ENCODE assay signal across 11 mouse cellular contexts in the genomic region with DNA sequence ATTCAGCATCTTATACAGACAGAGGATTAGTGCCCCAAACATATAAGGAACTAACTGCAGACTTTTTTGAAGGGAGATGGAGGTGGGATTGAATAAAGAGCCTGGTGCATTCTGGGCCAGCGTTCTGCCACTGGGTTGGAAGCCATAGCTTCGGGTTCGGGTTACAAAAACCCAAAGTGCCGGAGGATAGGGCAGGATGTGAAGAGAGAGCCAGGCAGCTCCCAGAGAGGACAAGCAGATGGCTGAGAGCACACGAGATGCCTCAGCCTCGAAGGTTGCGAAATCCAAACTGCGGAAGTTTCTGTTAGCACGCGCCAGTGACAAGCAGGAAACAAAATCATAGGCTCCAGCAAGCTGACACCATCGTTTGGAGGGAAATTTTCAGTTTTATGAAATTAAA. TPM values are rescaled to one million over a fixed set of nuclear protein-coding genes. Genes with fewer than 3 reads are reported as not detected.
A peak's percentile ranks its signal among the peaks of the same experiment; 100 is the strongest.
DNase-seq lines count a peak whose midpoint lies in the region; ATAC-seq and TF ChIP-seq lines count a peak whose summit lies in the region.
"Had no signal": no experiment of that assay in that cellular context is flagged by ENCODE, and none has a peak within 500 bp of the region (broad histone marks: within the 10 kb centered on the region; RNA-seq: fewer than 3 reads in every experiment).

No protein-coding gene starts in this region.

- ATAC-seq in liver, embryonic 11.5 days (replicated peaks; ENCODE audit: low FRiP score) = no peak
- no peak for ATAC-seq in embryonic facial prominence, embryonic 14.5 days (ENCODE audit: low read depth)
- peak; percentile 47 to 66; a peak in 3 of 4 replicates for ATAC-seq in hematopoietic stem cell, adult 5-6 weeks (replicated peaks in 1 of 2; ENCODE audit: insufficient read depth in 1 of 2, low FRiP score in 2 of 2, low TSS enrichment in 1 of 2, low read depth in 1 of 2, poor library complexity in 2 of 2, severe bottlenecking in 2 of 2)
- peak; percentile 81 for ATAC-seq in monocyte, adult 5-6 weeks (replicated peaks; ENCODE audit: insufficient number of reproducible peaks, low FRiP score, low TSS enrichment, poor library complexity, severe bottlenecking)
- ATAC-seq: intestine, embryonic 15.5 days; midbrain, embryonic 13.5 days had no signal

- no peak overlapping the region for H3K9ac ChIP-seq in liver, embryonic 11.5 days (ENCODE audit: low read depth, low read length)
- H3K9ac ChIP-seq in embryonic facial prominence, embryonic 14.5 days (ENCODE audit: low read depth, low read length) = no peak overlapping the region
- H3K9ac ChIP-seq: embryonic facial prominence, embryonic 12.5 days; intestine, embryonic 15.5 days; midbrain, embryonic 13.5 days had no signal

- H3K4me2 ChIP-seq in liver, embryonic 11.5 days = no peak overlapping the region
- no peak overlapping the region for H3K4me2 ChIP-seq in embryonic facial prominence, embryonic 14.5 days (ENCODE audit: low read depth, low read length)
- H3K4me2 ChIP-seq: embryonic facial prominence, embryonic 12.5 days; intestine, embryonic 15.5 days; midbrain, embryonic 13.5 days had no signal

- intact Hi-C loops in left cerebral cortex, adult 2 months (cut with DNase I) = loop anchor here (2.0 kb wide), 1 partner anchor 37 kb away; no protein-coding TSS in a partner anchor

- no peaks in the 10 kb centered on the region for H3K27me3 ChIP-seq in liver, embryonic 11.5 days (replicated peaks; ENCODE audit: control insufficient read depth, insufficient read depth, low read length)
- H3K27me3 ChIP-seq in embryonic facial prominence, embryonic 14.5 days (replicated peaks; ENCODE audit: control insufficient read depth, insufficient read depth, low read length) = no peaks in the 10 kb centered on the region
- H3K27me3 ChIP-seq: embryonic facial prominence, embryonic 12.5 days; intestine, embryonic 15.5 days; midbrain, embryonic 13.5 days had no signal

- WGBS in liver, embryonic 11.5 days = 28% methylated on average over 11 of the region's 11 CpGs
- WGBS in embryonic facial prominence, embryonic 14.5 days = 36% methylated on average over 11 of the region's 11 CpGs

- DNase-seq in liver = peak; percentile 29
- DNase-seq in liver, embryonic 11.5 days (ENCODE audit: low spot score) = no peak
- DNase-seq in embryonic facial prominence, embryonic 14.5 days (ENCODE audit: low spot score) = peak; percentile 59
- DNase-seq in left cerebral cortex, adult 2 months (ENCODE audit: extremely low spot score in 1 of 2, low spot score in 2 of 2) = no peak
- no peak for DNase-seq in right cerebral cortex, postnatal 25 days
- no peak for DNase-seq in left cerebral cortex, adult 11 months (ENCODE audit: low spot score)

- H3K27ac ChIP-seq in liver, embryonic 11.5 days (ENCODE audit: low read depth, low read length) = no peak overlapping the region
- H3K27ac ChIP-seq in embryonic facial prominence, embryonic 14.5 days (replicated peaks; ENCODE audit: low read depth, low read length) = no peak overlapping the region; the same call in 1 of the 2 replicates
- H3K27ac ChIP-seq in left cerebral cortex, adult 2 months = no peak overlapping the region
- H3K27ac ChIP-seq: embryonic facial prominence, embryonic 12.5 days; intestine, embryonic 15.5 days; midbrain, embryonic 13.5 days had no signal

- no peaks in the 10 kb centered on the region for H3K4me1 ChIP-seq in liver, embryonic 11.5 days (replicated peaks; ENCODE audit: control insufficient read depth, insufficient read depth, low read length)
- no peaks in the 10 kb centered on the region for H3K4me1 ChIP-seq in embryonic facial prominence, embryonic 14.5 days (ENCODE audit: control insufficient read depth, insufficient read depth, low read length)
- H3K4me1 ChIP-seq: embryonic facial prominence, embryonic 12.5 days; intestine, embryonic 15.5 days; midbrain, embryonic 13.5 days had no signal

- H3K9me3 ChIP-seq in liver, embryonic 11.5 days (ENCODE audit: control insufficient read depth, low read length) = no peaks in the 10 kb centered on the region
- H3K9me3 ChIP-seq in embryonic facial prominence, embryonic 14.5 days (ENCODE audit: control insufficient read depth, low read length) = no peaks in the 10 kb centered on the region
- H3K9me3 ChIP-seq: embryonic facial prominence, embryonic 12.5 days; intestine, embryonic 15.5 days; midbrain, embryonic 13.5 days had no signal

- no peak overlapping the region for H3K4me3 ChIP-seq in liver, embryonic 11.5 days (ENCODE audit: low read depth, low read length)
- H3K4me3 ChIP-seq in embryonic facial prominence, embryonic 14.5 days (ENCODE audit: low read depth, low read length) = no peak overlapping the region
- no peak overlapping the region for H3K4me3 ChIP-seq in left cerebral cortex, adult 2 months
- H3K4me3 ChIP-seq: embryonic facial prominence, embryonic 12.5 days; intestine, embryonic 15.5 days; midbrain, embryonic 13.5 days had no signal

- no peaks in the 10 kb centered on the region for H3K36me3 ChIP-seq in liver, embryonic 11.5 days (ENCODE audit: control insufficient read depth, insufficient read depth, low read length)
- no peaks in the 10 kb centered on the region for H3K36me3 ChIP-seq in embryonic facial prominence, embryonic 14.5 days (ENCODE audit: control insufficient read depth, insufficient read depth, low read length)
- H3K36me3 ChIP-seq: embryonic facial prominence, embryonic 12.5 days; intestine, embryonic 15.5 days; midbrain, embryonic 13.5 days had no signal

- TF ChIP-seq CTCF in left cerebral cortex, adult 2 months (IDR thresholded peaks at IDR 0.05) = no peak

RNA-seq across cellular contexts. Expression of a gene that starts 20.9 kb away (rescaled TPM):
- 7.6 and 9.5 TPM in 2 replicates for polyA plus RNA-seq in liver, embryonic 11.5 days (2014; fragmentation: Nextera tagmentation; extraction: Ambion mirVana)
- polyA plus RNA-seq in embryonic facial prominence, embryonic 14.5 days (2014; fragmentation: Nextera tagmentation; extraction: Ambion mirVana) = 6.7 and 7.5 TPM in 2 replicates
- total RNA-seq in hematopoietic stem cell, adult 5-6 weeks (2017) = 1.6 and 4.3 TPM in 2 replicates
- total RNA-seq in monocyte, adult 5-6 weeks (2017) = 1.6 to 13.4 TPM (median 3.3 TPM) in 3 replicates
- 1 to 10 TPM; 5.3 to 6.4 TPM for total RNA-seq in left cerebral cortex, adult 2 months (2021)

RNA-seq across cellular contexts. Expression of a gene that starts 34.0 kb away (rescaled TPM):
- polyA plus RNA-seq in liver, embryonic 11.5 days (2014; fragmentation: Nextera tagmentation; extraction: Ambion mirVana) = 11.3 and 12.7 TPM in 2 replicates
- 7.1 and 7.2 TPM in 2 replicates for polyA plus RNA-seq in embryonic facial prominence, embryonic 14.5 days (2014; fragmentation: Nextera tagmentation; extraction: Ambion mirVana)
- 15.5 and 16.9 TPM in 2 replicates for total RNA-seq in hematopoietic stem cell, adult 5-6 weeks (2017)
- total RNA-seq in monocyte, adult 5-6 weeks (2017) = 17.1 to 25.1 TPM (median 24.6 TPM) in 3 replicates
- 10 to 100 TPM; 62.3 to 66.2 TPM for total RNA-seq in left cerebral cortex, adult 2 months (2021)

RNA-seq across cellular contexts. Expression of a gene that starts 57.8 kb away (rescaled TPM):
- 16.1 and 16.5 TPM in 2 replicates for polyA plus RNA-seq in liver, embryonic 11.5 days (2014; fragmentation: Nextera tagmentation; extraction: Ambion mirVana)
- polyA plus RNA-seq in embryonic facial prominence, embryonic 14.5 days (2014; fragmentation: Nextera tagmentation; extraction: Ambion mirVana) = 22.7 and 26.6 TPM in 2 replicates
- total RNA-seq in hematopoietic stem cell, adult 5-6 weeks (2017) = 25.1 and 30.0 TPM in 2 replicates
- total RNA-seq in monocyte, adult 5-6 weeks (2017) = 118 to 236 TPM (median 124 TPM) in 3 replicates
- total RNA-seq in left cerebral cortex, adult 2 months (2021) = 100 to 1,000 TPM; 110 to 115 TPM

Comparison
In these comparisons a context has a peak if more than half of its experiments do, and no peak if none do; other contexts are left out.
1. DNase-seq: peak in liver (single experiment) and embryonic facial prominence, embryonic 14.5 days (single experiment); none in liver, embryonic 11.5 days (single experiment), left cerebral cortex, adult 2 months (0 of 2), right cerebral cortex, postnatal 25 days (single experiment) and left cerebral cortex, adult 11 months (single experiment).
2. ATAC-seq: peak in hematopoietic stem cell, adult 5-6 weeks (2 of 2) and monocyte, adult 5-6 weeks (single experiment); none in liver, embryonic 11.5 days (single experiment) and embryonic facial prominence, embryonic 14.5 days (single experiment).